In genomic region chr15:78206312-78206711, GRCm38 (mm10) we compare ENCODE assay signal across 19 mouse cellular contexts. TPM values are rescaled to one million over a fixed set of nuclear protein-coding genes. Genes with fewer than 3 reads are reported as not detected.
A peak's percentile ranks its signal among the peaks of the same experiment; 100 is the strongest.
DNase-seq lines count a peak whose midpoint lies in the region; TF ChIP-seq lines count a peak whose summit lies in the region.
"Had no signal": no experiment of that assay in that cellular context is flagged by ENCODE, and none has a peak within 500 bp of the region (broad histone marks: within the 10 kb centered on the region; RNA-seq: fewer than 3 reads in every experiment).

TSS of gene Pvalb (minus strand) at chr15:78206400.

- no peak within 1 kb of the TSS for H3K27ac ChIP-seq in cerebellum, adult 2 months (ENCODE audit: insufficient read depth, low read length)
- H3K27ac ChIP-seq: embryonic facial prominence, embryonic 12.5 days; hindbrain, embryonic 14.5 days; neural tube, embryonic 12.5 days had no signal

- no peaks in the 10 kb centered on the region; the same call in 1 of the 2 replicates for H3K4me1 ChIP-seq in cerebellum, adult 2 months (ENCODE audit: control insufficient read depth, insufficient read depth, low read length)

- H3K79me2 ChIP-seq in myocyte (ENCODE audit: control insufficient read depth, insufficient read depth): no peaks in the 10 kb centered on the region

- peaks cover 1% of the 10 kb centered on the region; the same call in 1 of the 2 replicates for H3K27me3 ChIP-seq in cerebellum, adult 2 months (ENCODE audit: control insufficient read depth, insufficient read depth, low read length)
- H3K27me3 ChIP-seq in myocyte (ENCODE audit: control insufficient read depth, insufficient read depth, insufficient read length): peaks cover 33% of the 10 kb centered on the region

- no peak for TF ChIP-seq POLR2A in cerebellum, adult 2 months (IDR thresholded peaks at IDR 0.05; ENCODE audit: borderline replicate concordance, insufficient read depth, low read length)
- no peak for TF ChIP-seq POLR2A in myocyte (IDR thresholded peaks at IDR 0.05; ENCODE audit: insufficient read length, low read depth)

- TF ChIP-seq CTCF in cerebellum, adult 2 months (IDR thresholded peaks at IDR 0.05; ENCODE audit: borderline replicate concordance, insufficient read depth, low read depth, low read length): no peak

- no peak within 1 kb of the TSS for H3ac ChIP-seq in myocyte (ENCODE audit: control insufficient read depth, insufficient read length)

- 87% methylated on average over 7 of the region's 7 CpGs for WGBS in cerebellum, adult 2 months

- H3K36me3 ChIP-seq in myocyte (ENCODE audit: control insufficient read depth, insufficient read depth): no peaks in the 10 kb centered on the region
- H3K36me3 ChIP-seq: embryonic facial prominence, embryonic 12.5 days; neural tube, embryonic 12.5 days had no signal

- DNase-seq in cerebellum, adult 2 months: no peak
- no peak for DNase-seq in cerebellum, adult 18-20 months
- no peak for DNase-seq in left cerebral cortex, adult 18-20 months (ENCODE audit: low spot score in 2 of 2)
- DNase-seq in left cerebral cortex, postnatal 10 days (ENCODE audit: extremely low spot score in 1 of 2, low spot score in 2 of 2): no peak
- DNase-seq in gastrocnemius, postnatal 10 days: no peak
- DNase-seq in thymus, postnatal 4 days: no peak
- DNase-seq in heart, adult 11 months: no peak
- DNase-seq: adrenal gland, postnatal 25 days; cerebellum, postnatal 25 days; kidney, adult 8-10 months; kidney, postnatal 4 days; lung, embryonic 14.5 days; right cerebral cortex, postnatal 25 days; thymus, adult 18-20 months had no signal

- no peak within 1 kb of the TSS for H3K4me3 ChIP-seq in cerebellum, adult 2 months (replicated peaks; ENCODE audit: insufficient read depth, low read depth, low read length)
- no peak within 1 kb of the TSS for H3K4me3 ChIP-seq in myocyte
- H3K4me3 ChIP-seq: embryonic facial prominence, embryonic 12.5 days; neural tube, embryonic 12.5 days had no signal

- H3K4me2 ChIP-seq in myocyte (ENCODE audit: low read depth): peak within 1 kb of the TSS; percentile 51
- H3K4me2 ChIP-seq: embryonic facial prominence, embryonic 12.5 days; hindbrain, embryonic 14.5 days; lung, embryonic 14.5 days; neural tube, embryonic 12.5 days had no signal

- intact Hi-C loops in left cerebral cortex, postnatal 10 days (cut with DNase I): no loop called here

TF ChIP-seq in myocyte, 11 proteins besides CTCF, POLR2A, EP300 and RAD21:
- TF ChIP-seq USF1 (IDR thresholded peaks at IDR 0.05; ENCODE audit: low read depth): no peak
- no peak for TF ChIP-seq TCF3 (IDR thresholded peaks at IDR 0.05; ENCODE audit: insufficient read length, low read depth)
- TF ChIP-seq SRF (IDR thresholded peaks at IDR 0.05; ENCODE audit: control insufficient read depth, insufficient read length, low read depth): no peak
- TF ChIP-seq REST (IDR thresholded peaks at IDR 0.05; ENCODE audit: insufficient read depth, insufficient read length): no peak
- TF ChIP-seq MAX (IDR thresholded peaks at IDR 0.05; ENCODE audit: low read depth): no peak
- no peak for TF ChIP-seq POLR2AphosphoS2 (IDR thresholded peaks at IDR 0.05; ENCODE audit: insufficient read length, low read depth)
- no peak for TF ChIP-seq CEBPB (IDR thresholded peaks at IDR 0.05; ENCODE audit: insufficient read depth, poor library complexity, severe bottlenecking)
- TF ChIP-seq MYOG (IDR thresholded peaks at IDR 0.05; ENCODE audit: control insufficient read depth in 1 of 3, insufficient read depth in 1 of 3, insufficient read length in 2 of 3, low read depth in 2 of 3): no peak
- no peak for TF ChIP-seq TCF12 (IDR thresholded peaks at IDR 0.05; ENCODE audit: insufficient read depth, poor library complexity, severe bottlenecking)
- no peak for TF ChIP-seq E2F4 (IDR thresholded peaks at IDR 0.05; ENCODE audit: insufficient read depth)
- no peak for TF ChIP-seq MYOD1 (IDR thresholded peaks at IDR 0.05; ENCODE audit: control insufficient read depth in 1 of 3, insufficient read length in 2 of 3, low read depth in 2 of 3)

RNA-seq across cellular contexts. Expression of gene Pvalb, which starts in this region (rescaled TPM):
- polyA plus RNA-seq in cerebellum, adult 2 months (2012; rRNA removed): 1,013 and 1,016 TPM in 2 replicates
- total RNA-seq in left cerebral cortex, adult 18-20 months (2021): 100 to 1,000 TPM in 1 of 2 experiments, 10 to 100 TPM in 1; 91.2 to 126 TPM
- 1 to 10 TPM; 4.4 to 5.0 TPM for total RNA-seq in left cerebral cortex, postnatal 10 days (2021)
- total RNA-seq in gastrocnemius, postnatal 10 days (2021): over 10,000 TPM; 11,172 to 13,407 TPM
- 5.4 TPM for polyA plus RNA-seq in myocyte (2012; fragmentation: generic; extraction: Trizol)
- total RNA-seq: adrenal gland, postnatal 25 days had no signal
- polyA plus RNA-seq: liver, adult 2 months; lung, embryonic 14.5 days had no signal

Comparison
In these comparisons a context has a peak if more than half of its experiments do, and no peak if none do; other contexts are left out.
1. RNA of gene Pvalb (total RNA-seq): 11,172 to 13,407 TPM in gastrocnemius, postnatal 10 days; 91.2 to 126 TPM in left cerebral cortex, adult 18-20 months and 4.4 to 5.0 TPM in left cerebral cortex, postnatal 10 days; every median in the first group is over 10 times any median in the second.
2. RNA of gene Pvalb (polyA plus RNA-seq): 1,013 to 1,016 TPM in cerebellum, adult 2 months; 5.4 TPM in myocyte (single experiment); every median in the first group is over 100 times any median in the second.